Mouse (Mus musculus): ENCODE measurements around the gene Fam198b.

Gene Fam198b

GRCm38 (mm10) chr3:79884305-79884704, at the start of gene Fam198b:
Gene Fam198b, plus strand, starts transcription at chr3:79884533.
- DNase-seq: no peak

- DNase-seq: peak; percentile 10
Observed at GRCm38 (mm10) chr3:79838751-79839150, 45.6 kb upstream of the Fam198b start.

GRCm38 (mm10) chr3:79841475-79841874, 42.9 kb upstream of the Fam198b start:
- DNase-seq: peak; percentile 34

- peak; percentile 88 for DNase-seq
Observed at GRCm38 (mm10) chr3:79842165-79842564, 42.2 kb upstream of the Fam198b start.

DNA sequence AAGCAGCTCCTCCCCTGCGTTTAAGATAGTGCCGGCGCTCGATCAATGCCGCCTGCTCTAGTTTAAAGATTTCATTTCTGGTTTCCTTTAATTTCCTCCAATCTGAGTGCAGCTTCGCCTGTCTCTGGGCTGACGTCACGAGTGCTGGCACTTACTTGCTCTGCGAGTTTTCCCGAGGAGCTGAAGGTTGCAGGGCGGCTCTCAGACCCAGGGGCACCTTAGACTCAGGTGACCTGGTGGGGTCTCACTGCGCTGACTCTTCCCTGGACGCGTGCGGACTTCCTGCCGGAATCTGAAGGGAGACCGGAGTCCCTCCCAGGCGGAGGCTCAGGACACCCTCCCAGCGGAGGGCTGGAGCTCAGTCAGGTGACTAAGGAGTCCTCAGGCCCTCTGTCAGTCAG, 41.7 kb upstream of the Fam198b start:
- DNase-seq: peak; percentile 83

GRCm38 (mm10) chr3:79843999-79844398, 40.3 kb upstream of the Fam198b start:
- DNase-seq: no peak

DNA sequence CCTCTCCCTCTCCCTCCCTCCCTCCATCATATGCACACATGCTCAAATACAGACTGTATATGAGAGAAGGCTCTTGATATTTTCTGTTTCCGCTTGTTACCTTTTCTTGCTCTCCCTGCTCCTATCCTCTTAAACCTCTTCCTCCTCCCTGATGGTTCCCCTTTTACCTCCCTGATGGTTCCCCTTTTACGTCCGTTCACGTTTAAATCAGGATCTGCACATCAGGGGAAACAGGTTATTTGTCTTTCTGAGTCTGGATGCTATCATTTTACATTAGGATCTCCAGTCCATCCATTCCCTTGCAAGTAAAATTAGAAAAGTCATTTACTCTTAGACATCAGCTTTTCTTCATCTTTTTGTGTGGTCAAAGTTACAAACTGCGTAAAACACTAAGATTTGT, 37.7 kb upstream of the Fam198b start:
- DNase-seq: no peak

GRCm38 (mm10) chr3:79848841-79849240, 35.5 kb upstream of the Fam198b start:
- no peak for DNase-seq

DNA sequence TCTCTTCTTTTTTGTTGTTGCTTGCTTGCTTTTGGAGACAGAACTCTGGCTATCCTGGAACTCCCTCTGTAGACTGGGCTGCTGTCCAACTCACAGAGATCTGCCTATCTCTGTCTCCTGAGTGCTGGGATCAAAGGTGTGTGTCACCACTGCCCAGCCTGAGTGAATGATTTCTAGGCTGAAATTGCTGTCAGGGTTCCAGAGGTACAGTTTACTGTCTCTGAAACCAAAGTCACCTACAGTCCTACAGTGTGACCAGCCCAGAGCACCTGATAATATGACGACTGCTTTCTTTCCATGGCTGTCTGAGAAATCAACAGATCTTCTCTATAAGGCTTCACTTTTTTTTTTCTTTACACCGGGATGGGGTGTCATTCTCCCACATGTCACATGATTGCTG, 34.7 kb upstream of the Fam198b start:
- peak; percentile 91 for DNase-seq

GRCm38 (mm10) chr3:79850656-79851055, 33.7 kb upstream of the Fam198b start:
- DNase-seq: no peak

DNA sequence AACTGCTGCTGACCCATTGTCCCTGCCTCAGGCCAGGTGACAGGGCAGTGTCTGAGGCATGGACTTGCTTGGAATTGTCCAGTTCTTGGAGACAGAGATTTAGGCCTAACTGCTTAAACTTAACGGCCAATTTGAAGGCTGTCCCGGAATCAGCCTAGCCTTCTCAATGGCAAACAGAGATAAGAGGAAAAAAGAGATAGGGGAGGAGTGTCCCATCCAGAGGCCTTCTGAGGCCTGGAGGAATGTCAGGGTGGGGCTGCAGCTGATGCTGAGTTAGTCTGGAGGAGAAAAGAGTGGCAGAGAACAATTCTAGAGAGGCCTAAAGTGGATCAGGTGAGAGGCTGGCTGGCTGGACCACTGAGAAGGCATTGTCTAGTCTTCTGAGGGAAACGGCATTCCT, 32.2 kb upstream of the Fam198b start:
- no peak for DNase-seq

DNA sequence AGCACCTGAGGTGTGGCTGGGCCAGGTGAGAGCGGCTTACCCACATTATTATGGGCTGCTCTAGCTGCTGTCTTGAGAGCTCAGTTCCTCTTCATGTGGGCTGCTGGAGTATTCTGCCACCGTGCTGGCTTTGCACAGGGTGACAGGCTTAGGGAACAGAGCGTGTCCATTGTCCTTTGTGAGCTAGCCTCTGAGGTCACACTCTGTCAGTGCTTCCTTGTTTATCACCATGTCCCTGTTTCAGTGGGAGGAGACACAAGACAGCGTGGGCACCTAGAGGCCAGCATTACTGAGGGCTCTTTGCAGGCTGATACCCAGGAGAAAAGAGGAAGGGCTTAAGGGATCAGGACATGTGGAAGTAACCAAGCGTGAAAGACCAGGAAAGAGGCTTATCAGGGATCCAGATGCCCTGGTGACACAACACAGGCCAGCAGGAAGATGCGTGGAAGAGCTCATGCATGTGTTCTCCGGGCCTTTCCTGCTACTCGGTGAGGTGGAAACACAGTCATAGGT, 31.6 kb upstream of the Fam198b start, which contains the start of gene Tmem144:
Gene Tmem144 (minus strand): TSS at position 120 of the 513 bp plus-strand sequence.
- DNase-seq: no peak

- no peak for DNase-seq
Observed at GRCm38 (mm10) chr3:79857780-79858179, 26.6 kb upstream of the Fam198b start.

- no peak for DNase-seq
Observed at GRCm38 (mm10) chr3:79858221-79858620, 26.1 kb upstream of the Fam198b start.

- peak; percentile 43 for DNase-seq
Observed at GRCm38 (mm10) chr3:79864824-79865223, 19.5 kb upstream of the Fam198b start.

GRCm38 (mm10) chr3:79866089-79866488, 18.2 kb upstream of the Fam198b start:
- peak; percentile 58 for DNase-seq

GRCm38 (mm10) chr3:79866526-79866925, 17.8 kb upstream of the Fam198b start:
- DNase-seq: no peak

DNA sequence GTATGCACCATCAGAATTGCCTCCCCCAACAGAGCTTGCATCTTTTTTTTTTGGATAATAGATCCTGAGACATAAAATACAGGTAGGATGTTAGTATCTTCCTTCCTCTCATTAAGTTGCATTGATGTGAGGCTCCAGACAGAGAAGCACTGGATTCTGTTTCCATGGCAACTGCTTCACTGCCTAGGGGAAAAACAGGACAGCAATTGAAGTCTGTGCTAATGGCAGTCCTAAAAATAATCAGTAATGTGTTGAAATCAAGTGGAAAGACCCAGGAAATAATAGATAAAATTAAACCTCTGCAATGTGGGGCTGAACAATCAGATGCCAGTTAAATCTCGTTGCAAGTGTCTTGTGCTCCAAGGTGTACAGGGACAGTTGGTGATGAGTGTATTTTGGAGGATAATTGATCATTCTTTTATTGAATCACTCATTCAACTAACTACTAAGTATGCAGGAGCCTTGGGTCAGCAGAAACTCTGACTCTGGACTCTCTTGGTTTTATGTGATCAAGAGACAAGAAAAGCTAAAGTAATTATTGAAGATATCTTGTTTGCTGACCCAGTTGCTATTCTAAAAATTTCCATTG, 17.1 kb upstream of the Fam198b start:
- no peak for DNase-seq

DNA sequence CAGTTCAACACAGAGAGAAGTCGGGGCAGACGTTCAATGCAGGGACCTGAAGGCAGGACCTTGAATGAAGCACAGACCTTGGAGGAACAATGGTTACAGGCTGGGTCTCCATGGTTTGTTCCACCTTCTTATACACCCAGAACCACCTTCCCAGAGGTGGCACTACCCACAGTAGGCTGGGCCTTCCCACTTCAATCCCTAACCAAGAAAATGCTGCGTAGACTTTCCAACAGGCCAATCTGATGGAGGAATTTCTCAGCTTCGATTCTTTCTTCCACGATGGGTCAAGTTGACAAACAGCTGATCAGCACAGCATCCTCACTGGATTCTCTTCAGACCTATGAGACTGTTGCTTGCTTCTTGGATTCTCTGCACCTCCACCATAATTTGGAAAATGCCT, 8.9 kb upstream of the Fam198b start:
- no peak for DNase-seq

DNA sequence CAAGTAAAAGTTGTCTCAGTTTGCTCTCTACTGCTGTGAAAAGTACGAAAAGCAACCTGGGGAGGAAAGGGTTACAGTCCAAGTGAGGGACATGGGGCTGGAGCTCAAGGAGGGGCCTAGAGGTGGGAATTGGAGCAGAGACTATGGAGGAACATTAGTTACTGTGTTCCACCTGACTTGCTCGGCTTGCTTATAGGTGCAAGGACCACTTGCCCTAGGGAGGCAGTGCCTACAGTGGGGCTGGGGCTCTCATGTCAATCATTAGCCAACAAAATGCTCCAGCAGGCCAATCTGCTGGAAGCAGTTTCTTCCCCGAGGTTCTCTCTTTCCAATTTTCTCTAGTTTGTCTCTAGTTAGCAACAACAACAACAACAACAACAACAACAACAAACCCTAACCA, 6.0 kb upstream of the Fam198b start:
- DNase-seq: no peak

- no peak for DNase-seq
Observed at GRCm38 (mm10) chr3:79879246-79879645, 5.1 kb upstream of the Fam198b start.

GRCm38 (mm10) chr3:79881645-79882044, 2.7 kb upstream of the Fam198b start:
- no peak for DNase-seq

- DNase-seq: peak; percentile 74
Observed at GRCm38 (mm10) chr3:79883092-79883491, 1.2 kb upstream of the Fam198b start.

DNA sequence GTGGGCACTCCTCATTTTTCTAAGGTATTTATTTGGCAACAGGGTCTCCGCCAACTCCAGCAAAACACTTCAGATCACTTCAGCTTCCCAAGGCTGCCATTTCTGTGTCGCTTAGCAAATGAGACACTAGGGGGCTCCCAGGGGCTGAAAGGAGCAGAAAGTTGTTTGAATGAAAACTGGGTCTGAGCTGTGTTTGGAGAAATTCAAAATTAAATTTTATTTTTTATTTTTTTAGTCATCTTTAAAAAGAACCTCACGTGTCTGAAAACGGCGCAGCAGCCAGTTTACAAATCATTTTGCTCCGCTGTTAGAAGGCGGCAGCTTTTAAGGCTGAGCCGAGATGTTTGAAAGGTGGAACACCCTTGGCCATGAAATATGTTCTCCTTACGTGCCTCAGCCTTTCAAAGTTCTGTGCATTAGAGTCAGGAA, 442 bp downstream of the Fam198b start:
- peak; percentile 56 for DNase-seq

Data from kidney, adult 9 months (tissue).